Mouse (Mus musculus): ENCODE results near the gene Pcca.

- TF ChIP-seq POLR2A (IDR thresholded peaks at IDR 0.05; ENCODE audit: low read depth, low read length) (no peak), CTCF (IDR thresholded peaks at IDR 0.05; ENCODE audit: extremely low read depth, insufficient read depth, insufficient read length, insufficient replicate concordance) (no peak)
Measured at GRCm38 (mm10) chr14:122487366-122487765, 46.8 kb upstream of the Pcca start.
